In genomic region chr3:121755152-121755551, GRCm38 (mm10) we compare ENCODE assay signal across 12 mouse cellular contexts. TPM values are rescaled to one million over a fixed set of nuclear protein-coding genes. Genes with fewer than 3 reads are reported as not detected.
A peak's percentile ranks its signal among the peaks of the same experiment; 100 is the strongest.
DNase-seq lines count a peak whose midpoint lies in the region; ATAC-seq lines count a peak whose summit lies in the region.
"Had no signal": no experiment of that assay in that cellular context is flagged by ENCODE, and none has a peak within 500 bp of the region (broad histone marks: within the 10 kb centered on the region; RNA-seq: fewer than 3 reads in every experiment).

No protein-coding gene starts in this region.

- 26% methylated on average over 3 of the region's 3 CpGs for WGBS in lung, embryonic 16.5 days

- H3K36me3 ChIP-seq in lung, embryonic 16.5 days (ENCODE audit: control insufficient read depth, insufficient read depth, low read length): peaks cover 6% of the 10 kb centered on the region
- H3K36me3 ChIP-seq: intestine, embryonic 15.5 days had no signal

- no peak overlapping the region for H3K4me3 ChIP-seq in lung, embryonic 16.5 days (ENCODE audit: low read length)
- H3K4me3 ChIP-seq: intestine, embryonic 15.5 days; liver, embryonic 15.5 days had no signal

- no peak overlapping the region for H3K9ac ChIP-seq in lung, embryonic 16.5 days (ENCODE audit: low read length)
- H3K9ac ChIP-seq: intestine, embryonic 15.5 days; liver, embryonic 15.5 days had no signal

- H3K4me1 ChIP-seq in lung, embryonic 16.5 days (replicated peaks; ENCODE audit: control insufficient read depth, insufficient read depth, low read length): no peaks in the 10 kb centered on the region
- H3K4me1 ChIP-seq: intestine, embryonic 15.5 days; liver, embryonic 15.5 days had no signal

- H3K4me2 ChIP-seq in lung, embryonic 16.5 days (ENCODE audit: low read depth, low read length): no peak overlapping the region
- H3K4me2 ChIP-seq: intestine, embryonic 15.5 days; liver, embryonic 15.5 days had no signal

- H3K9me3 ChIP-seq in lung, embryonic 16.5 days (ENCODE audit: control insufficient read depth, low read length): no peaks in the 10 kb centered on the region
- H3K9me3 ChIP-seq: intestine, embryonic 15.5 days; liver, embryonic 15.5 days had no signal

- peak; percentile 32 to 36 for DNase-seq in cerebellum, postnatal 10 days
- no peak for DNase-seq in cerebellum, adult 8-10 months
- no peak for DNase-seq in lung, postnatal 25 days (ENCODE audit: low spot score)
- DNase-seq in adipocyte (ENCODE audit: low spot score): peak; percentile 53
- DNase-seq in kidney, postnatal 36 days: no peak
- DNase-seq in kidney, adult 8-10 months: no peak
- DNase-seq: gastrocnemius, postnatal 14 days; layer of hippocampus, postnatal 36 days had no signal

- ATAC-seq in lung, embryonic 16.5 days (ENCODE audit: low read depth): peak; percentile 17; the same call in 1 of the 2 replicates
- peak; percentile 52 for ATAC-seq in granulocyte monocyte progenitor cell, adult 5-6 weeks (replicated peaks; ENCODE audit: poor library complexity, severe bottlenecking)

- no peak overlapping the region for H3K27ac ChIP-seq in lung, embryonic 16.5 days (ENCODE audit: low read length)
- H3K27ac ChIP-seq: intestine, embryonic 15.5 days; liver, embryonic 15.5 days had no signal

- H3K27me3 ChIP-seq in lung, embryonic 16.5 days (ENCODE audit: control insufficient read depth, insufficient read depth, low read depth, low read length): no peaks in the 10 kb centered on the region
- H3K27me3 ChIP-seq: intestine, embryonic 15.5 days; liver, embryonic 15.5 days had no signal

RNA-seq across cellular contexts. Expression of gene F3, which starts 31.8 kb away (rescaled TPM):
- 30.5 and 44.0 TPM in 2 replicates for polyA plus RNA-seq in lung, embryonic 16.5 days (2015; fragmentation: Nextera tagmentation; extraction: Ambion mirVana)
- 1.1 and 7.2 TPM in 2 replicates for total RNA-seq in granulocyte monocyte progenitor cell, adult 5-6 weeks (2014; fragmentation: Nextera tagmentation)
- 0.26 and 2.3 TPM in 2 replicates for total RNA-seq in granulocyte monocyte progenitor cell, adult 5-6 weeks (2017)

RNA-seq across cellular contexts. Expression of gene Abcd3, which starts 60.0 kb away (rescaled TPM):
- polyA plus RNA-seq in lung, embryonic 16.5 days (2015; fragmentation: Nextera tagmentation; extraction: Ambion mirVana): 84.8 and 87.2 TPM in 2 replicates
- total RNA-seq in granulocyte monocyte progenitor cell, adult 5-6 weeks (2014; fragmentation: Nextera tagmentation): 30.1 and 30.9 TPM in 2 replicates
- total RNA-seq in granulocyte monocyte progenitor cell, adult 5-6 weeks (2017): 31.8 and 38.6 TPM in 2 replicates

Comparison
In these comparisons a context has a peak if more than half of its experiments do, and no peak if none do; other contexts are left out.
1. DNase-seq: peak in cerebellum, postnatal 10 days (2 of 2) and adipocyte (single experiment); none in cerebellum, adult 8-10 months (single experiment), lung, postnatal 25 days (single experiment), kidney, postnatal 36 days (0 of 2) and kidney, adult 8-10 months (0 of 2).